Mouse (Mus musculus): ENCODE data around the gene Frat1.

Gene Frat1

GRCm38 (mm10) chr19:41829381-41830105 lies at the start of gene Frat1:
Gene Frat1, plus strand, starts transcription at chr19:41829970.
- under 1% methylated on average over 39 of the region's 39 CpGs for WGBS

GRCm38 (mm10) chr19:41786896-41787295 lies 42.9 kb upstream of the Frat1 start:
- 98% methylated on average over 1 of the region's 1 CpGs for whole genome bisulfite sequencing

GRCm38 (mm10) chr19:41789110-41789961 lies 40.4 kb upstream of the Frat1 start:
- WGBS: 72% methylated on average over 10 of the region's 10 CpGs

GRCm38 (mm10) chr19:41791384-41791783 lies 38.4 kb upstream of the Frat1 start:
- WGBS: 94% methylated on average over 2 of the region's 2 CpGs

GRCm38 (mm10) chr19:41792934-41793486 lies 36.8 kb upstream of the Frat1 start:
- 87% methylated on average over 1 of the region's 1 CpGs for WGBS

GRCm38 (mm10) chr19:41794901-41795300 lies 34.9 kb upstream of the Frat1 start:
- WGBS: 54% methylated on average over 6 of the region's 6 CpGs

GRCm38 (mm10) chr19:41796148-41796760 lies 33.5 kb upstream of the Frat1 start:
- WGBS: 82% methylated on average over 3 of the region's 3 CpGs

GRCm38 (mm10) chr19:41796789-41797327 lies 32.9 kb upstream of the Frat1 start:
- WGBS: 83% methylated on average over 12 of the region's 12 CpGs

GRCm38 (mm10) chr19:41797536-41797935 lies 32.2 kb upstream of the Frat1 start:
- 93% methylated on average over 6 of the region's 6 CpGs for WGBS

- 42% methylated on average over 6 of the region's 6 CpGs for WGBS
These were observed 29.3 kb upstream of the Frat1 start for GRCm38 (mm10) chr19:41800451-41800850.

- WGBS: 1% methylated on average over 26 of the region's 26 CpGs
These were observed 28.6 kb upstream of the Frat1 start for GRCm38 (mm10) chr19:41800986-41801741.

GRCm38 (mm10) chr19:41801742-41802369 lies 27.9 kb upstream of the Frat1 start, which contains the start of gene Arhgap19:
Gene Arhgap19, minus strand, starts transcription at chr19:41802047.
- under 1% methylated on average over 48 of the region's 48 CpGs for WGBS

- 47% methylated on average over 7 of the region's 7 CpGs for WGBS
These were observed 26.4 kb upstream of the Frat1 start for GRCm38 (mm10) chr19:41803322-41803721.

- WGBS: 93% methylated on average over 4 of the region's 4 CpGs
These were observed 23.9 kb upstream of the Frat1 start for GRCm38 (mm10) chr19:41805831-41806230.

GRCm38 (mm10) chr19:41807497-41807896 lies 22.3 kb upstream of the Frat1 start:
- 80% methylated on average over 9 of the region's 9 CpGs for WGBS

GRCm38 (mm10) chr19:41808104-41808634 lies 21.6 kb upstream of the Frat1 start:
- 78% methylated on average over 8 of the region's 8 CpGs for WGBS

- WGBS: 89% methylated on average over 5 of the region's 5 CpGs
These were observed 19.7 kb upstream of the Frat1 start for GRCm38 (mm10) chr19:41810074-41810473.

GRCm38 (mm10) chr19:41812525-41812924 lies 17.2 kb upstream of the Frat1 start:
- 86% methylated on average over 10 of the region's 10 CpGs for WGBS

GRCm38 (mm10) chr19:41813374-41813773 lies 16.4 kb upstream of the Frat1 start:
- WGBS: 95% methylated on average over 4 of the region's 4 CpGs

GRCm38 (mm10) chr19:41816410-41816809 lies 13.4 kb upstream of the Frat1 start:
- WGBS: 74% methylated on average over 5 of the region's 5 CpGs

Measured in cerebral cortex, adult 2 months (tissue).